Mouse (Mus musculus) spleen, adult 2 months (tissue): ENCODE data around the gene Slc25a34. TPM values are rescaled to one million over a fixed set of nuclear protein-coding genes. Genes with fewer than 3 reads are reported as not detected.

ENCODE experiments used
- DNase-seq, 2 experiments: peaks; one replicate each; pipeline versions ENCODE4 v3.0.0 to v3.0.0-alpha.2; 2012 to 2021; ENCODE audit warnings: low spot score in 2 of 2, low read depth in 1 of 2
- H3K27ac ChIP-seq: fragments of 200-500 bp; 2 replicates; pipeline ENCODE4 v1.5.1; 2012; ENCODE audit warnings: low read length, inconsistent platforms; ENCODE audit not compliant: insufficient read depth
- H3K27me3 ChIP-seq: fragments of 200-500 bp; 2 replicates; pipeline ENCODE4 v1.6.1; 2012; ENCODE audit warnings: mild to moderate bottlenecking, moderate library complexity, low read length, inconsistent platforms; ENCODE audit not compliant: control insufficient read depth, insufficient read depth
- H3K36me3 ChIP-seq: fragments of 200-500 bp; 2 replicates; pipeline ENCODE4 v1.6.1; 2012; ENCODE audit warnings: mild to moderate bottlenecking, low read length, inconsistent platforms; ENCODE audit not compliant: control insufficient read depth, insufficient read depth
- H3K4me1 ChIP-seq: fragments of 200-500 bp; 2 replicates; pipeline ENCODE4 v1.6.1; 2011; ENCODE audit warnings: inconsistent platforms; ENCODE audit not compliant: control insufficient read depth, insufficient read depth, insufficient read length
- H3K4me3 ChIP-seq: fragments of 200-500 bp; 2 replicates; pipeline ENCODE4 v1.5.1; 2011; ENCODE audit warnings: mild to moderate bottlenecking, inconsistent platforms; ENCODE audit not compliant: insufficient read depth, insufficient read length; ENCODE audit errors: extremely low read depth
- CTCF ChIP-seq: fragments of 200-500 bp; IDR thresholded peaks from 2 replicates; pipeline ENCODE4 v1.5.1; 2011; ENCODE audit warnings: mild to moderate bottlenecking, inconsistent platforms; ENCODE audit not compliant: insufficient read depth, insufficient read length, insufficient replicate concordance; ENCODE audit errors: extremely low read depth
- POLR2A ChIP-seq: fragments of 200-500 bp; IDR thresholded peaks from 2 replicates; pipeline ENCODE4 v1.6.1; 2011; ENCODE audit warnings: low read depth, low read length, inconsistent platforms
- WGBS: fragments of 180-500 bp; shearing (Covaris S2); methylation state at CpG from one replicate; pipeline ENCODE4 v1.1.7; 2018; 5-methylcytosine and 5-hydroxymethylcytosine counted together
- polyA plus RNA-seq: library from polyadenylated mRNA; depleted of rRNA; stranded (reverse); fragments of >200 nt; gene quantifications from 2 replicates; pipeline ENCODE4 v1.2.3, GENCODE M21; 2012

The Slc25a34 gene
- polyA plus RNA-seq, 1 experiment, result 0.43 TPM

DNA sequence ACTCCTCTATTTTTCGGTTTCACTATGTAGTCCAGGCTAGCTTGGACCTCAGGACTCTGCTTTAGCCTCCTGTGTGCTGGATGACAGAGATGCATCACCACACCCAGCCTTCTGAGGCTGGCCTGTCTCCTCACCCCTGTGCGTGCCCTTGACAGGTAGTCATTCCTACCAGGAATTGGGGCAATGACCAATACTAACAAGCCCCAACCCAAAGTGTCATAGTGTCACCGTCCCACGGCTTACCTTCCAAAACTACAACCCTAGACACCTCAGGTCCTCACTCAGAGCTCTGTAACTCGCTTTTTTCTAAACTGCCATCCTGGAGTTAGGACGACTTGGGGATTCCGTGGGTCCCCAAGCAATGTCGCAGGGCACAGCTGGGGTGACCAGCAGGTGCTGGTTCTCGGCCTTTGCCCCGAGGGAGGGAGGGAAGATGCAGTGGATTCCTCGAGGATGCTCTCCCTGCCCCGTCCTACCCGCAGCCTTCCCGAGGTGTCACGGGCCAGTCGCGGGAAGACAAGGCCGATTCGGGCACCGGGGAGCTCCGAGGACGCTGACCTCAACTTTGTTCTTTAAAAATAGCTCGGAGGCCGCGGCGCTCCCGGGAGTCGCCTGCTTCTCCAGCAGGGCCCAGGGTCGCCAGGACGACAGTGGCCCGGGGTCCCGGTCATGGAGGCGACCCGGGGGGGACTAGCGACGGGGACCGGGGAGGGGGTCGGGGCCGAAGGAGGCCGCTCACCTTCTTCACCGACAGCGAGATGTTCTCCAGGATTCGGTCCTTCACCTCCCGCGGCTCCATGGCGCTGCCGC, 39.7 kb upstream of the Slc25a34 start:
- 5% methylated on average over 38 of the region's 47 CpGs for WGBS
- no peak for DNase-seq
- H3K27me3 ChIP-seq, result no peaks in the 10 kb centered on the region
- H3K27ac ChIP-seq, result peak overlapping the region; percentile 37; the same call in 1 of the 2 replicates
- H3K4me1 ChIP-seq, result peaks cover 7% of the 10 kb centered on the region; the same call in 1 of the 2 replicates
- TF ChIP-seq CTCF (no peak), POLR2A (no peak)
- H3K36me3 ChIP-seq, result 0 out of 2 replicates have a peak, but pooled peaks cover 2% of the 10 kb centered on the region
- H3K4me3 ChIP-seq, result peak overlapping the region; percentile 76

DNA sequence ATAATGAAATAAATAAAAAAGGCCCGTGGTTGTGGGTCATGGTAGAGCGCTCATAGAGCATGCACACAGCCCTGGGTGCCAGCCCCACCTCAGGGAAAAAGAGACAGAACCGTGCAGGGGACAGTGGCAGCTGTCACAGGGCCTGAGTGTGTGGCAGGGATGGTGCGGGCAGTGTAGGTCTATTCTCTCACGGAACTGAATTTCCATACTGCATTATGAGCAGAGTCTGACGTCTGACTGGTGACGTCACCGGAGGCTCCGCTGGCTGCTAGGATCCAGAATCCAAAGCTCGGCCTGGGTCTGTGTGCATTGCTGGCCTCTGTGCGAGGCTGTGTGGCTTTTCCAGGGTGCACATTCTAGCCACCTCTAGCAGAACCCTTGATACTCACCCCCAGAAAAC, 37.3 kb upstream of the Slc25a34 start:
- no peak for DNase-seq
- 88% methylated on average over 11 of the region's 11 CpGs for WGBS
- H3K27ac ChIP-seq, result no peak overlapping the region
- no peak overlapping the region for H3K4me3 ChIP-seq
- 0 out of 2 replicates have a peak, but pooled peaks cover 2% of the 10 kb centered on the region for H3K36me3 ChIP-seq
- no peaks in the 10 kb centered on the region for H3K27me3 ChIP-seq
- peaks cover 7% of the 10 kb centered on the region; the same call in 1 of the 2 replicates for H3K4me1 ChIP-seq
- no peak for TF ChIP-seq CTCF
- TF ChIP-seq POLR2A, result no peak

DNA sequence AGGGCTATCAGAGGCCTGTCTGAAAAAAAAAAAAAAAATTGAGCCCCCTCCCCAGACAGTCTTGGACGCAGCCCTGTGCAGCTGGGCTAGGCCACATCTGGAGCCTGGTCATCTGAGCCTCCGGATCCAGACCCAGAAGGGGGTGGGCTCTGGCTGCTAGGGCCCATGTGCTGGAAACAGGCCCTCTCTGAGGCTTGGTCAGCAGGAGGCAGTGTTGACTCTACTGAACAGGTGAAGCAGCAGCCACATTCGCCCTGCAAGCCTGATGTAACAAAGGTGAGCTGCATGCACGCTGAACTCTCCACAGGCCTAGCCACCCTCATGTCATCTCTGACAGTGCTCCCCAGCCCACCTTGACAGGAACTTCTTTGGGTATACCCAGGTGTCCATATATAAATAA, 36.1 kb upstream of the Slc25a34 start:
- DNase-seq, result no peak
- 90% methylated on average over 4 of the region's 4 CpGs for WGBS
- peaks cover 7% of the 10 kb centered on the region; the same call in 1 of the 2 replicates for H3K4me1 ChIP-seq
- no peak overlapping the region for H3K27ac ChIP-seq
- no peaks in the 10 kb centered on the region for H3K27me3 ChIP-seq
- 0 out of 2 replicates have a peak, but pooled peaks cover 2% of the 10 kb centered on the region for H3K36me3 ChIP-seq
- no peak for TF ChIP-seq POLR2A
- no peak for TF ChIP-seq CTCF
- no peak overlapping the region for H3K4me3 ChIP-seq

DNA sequence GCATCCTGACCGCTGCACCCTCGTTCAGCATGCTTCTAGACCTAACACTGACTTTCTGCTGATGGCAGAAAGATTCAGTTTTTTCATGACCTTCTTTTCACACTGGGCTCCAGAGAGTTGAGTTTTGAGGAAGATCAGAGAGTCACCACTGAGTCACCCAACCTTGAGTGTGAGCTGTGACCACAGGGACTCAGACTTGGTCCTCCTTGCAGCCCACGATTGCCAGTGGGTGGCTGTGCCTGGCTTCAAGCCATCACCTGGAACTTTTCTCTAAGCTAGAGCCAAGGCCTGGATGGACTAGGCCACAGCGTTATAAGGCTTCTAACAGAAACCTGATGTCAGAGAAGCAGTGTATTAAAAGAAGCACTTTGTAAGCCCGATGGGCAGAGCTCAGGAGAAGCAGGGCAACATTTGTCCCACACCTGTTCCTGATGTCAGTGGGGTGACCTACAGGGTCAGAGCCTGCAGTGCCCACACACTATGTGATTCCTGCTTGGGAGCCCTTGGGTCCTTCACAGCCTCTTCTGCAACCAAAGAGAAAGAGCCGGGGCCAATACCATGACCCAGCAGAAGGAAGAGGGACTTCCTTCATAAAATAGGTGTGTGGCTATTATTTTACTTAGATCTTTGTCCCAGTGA, 35.3 kb upstream of the Slc25a34 start:
- no peak for DNase-seq
- Histone ChIP-seq H3K36me3 (0 out of 2 replicates have a peak, but pooled peaks cover 2% of the 10 kb centered on the region), H3K4me3 (no peak overlapping the region), H3K27ac (no peak overlapping the region), H3K27me3 (no peaks in the 10 kb centered on the region), H3K4me1 (peaks cover 4% of the 10 kb centered on the region; the same call in 1 of the 2 replicates)
- WGBS, result 79% methylated on average over 6 of the region's 6 CpGs
- TF ChIP-seq POLR2A, result no peak

DNA sequence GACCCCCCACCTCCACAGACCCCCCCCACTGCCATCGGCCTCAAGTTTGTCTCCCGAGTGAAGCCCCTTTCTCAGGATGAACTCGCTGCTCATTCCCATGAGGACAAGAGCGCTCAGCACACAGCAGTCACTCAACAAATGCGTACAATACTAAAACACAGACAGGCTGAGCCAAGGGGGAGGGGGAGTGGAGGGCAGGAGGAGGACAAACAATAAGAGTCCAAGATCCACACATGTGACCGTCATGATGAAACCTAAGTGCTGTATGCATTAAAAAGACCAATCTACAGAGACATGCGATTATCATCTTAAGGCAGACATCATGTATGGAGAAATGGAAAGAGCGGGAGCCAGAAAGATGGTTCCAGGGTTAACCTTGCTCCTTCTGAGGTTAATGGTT, 33.3 kb upstream of the Slc25a34 start:
- Histone ChIP-seq H3K4me3 (no peak overlapping the region), H3K27me3 (no peaks in the 10 kb centered on the region), H3K4me1 (no peaks in the 10 kb centered on the region; the same call in 1 of the 2 replicates), H3K36me3 (peaks cover 4% of the 10 kb centered on the region; the same call in 1 of the 2 replicates), H3K27ac (no peak overlapping the region)
- no peak for DNase-seq
- TF ChIP-seq POLR2A (no peak), CTCF (no peak)
- WGBS, result 95% methylated on average over 8 of the region's 8 CpGs

- no peak for DNase-seq
- TF ChIP-seq CTCF, result no peak
- 59% methylated on average over 12 of the region's 12 CpGs for WGBS
- Histone ChIP-seq H3K27me3 (no peaks in the 10 kb centered on the region), H3K27ac (0 out of 2 replicates have a peak overlapping the region, but pooled peaks have one; percentile 16), H3K4me1 (no peaks in the 10 kb centered on the region; the same call in 1 of the 2 replicates), H3K36me3 (peaks cover 4% of the 10 kb centered on the region; the same call in 1 of the 2 replicates), H3K4me3 (no peak overlapping the region)
These were observed 32.4 kb upstream of the Slc25a34 start for GRCm38 (mm10) chr4:141655908-141656608.
